Mouse (Mus musculus) lung, adult 18-20 months (tissue): ENCODE data around the gene Gm12166.
"Not testable (repeated sequence)": the region's sequence is repeated elsewhere in the genome, so short reads cannot be mapped to it uniquely, and the experiment has no call there.

Experiments
- DNase-seq, 2 experiments: peaks; one replicate each; pipeline ENCODE4 v3.0.0; 2022; ENCODE audit warnings: mixed read lengths in 2 of 2

Gene Gm12166

DNA sequence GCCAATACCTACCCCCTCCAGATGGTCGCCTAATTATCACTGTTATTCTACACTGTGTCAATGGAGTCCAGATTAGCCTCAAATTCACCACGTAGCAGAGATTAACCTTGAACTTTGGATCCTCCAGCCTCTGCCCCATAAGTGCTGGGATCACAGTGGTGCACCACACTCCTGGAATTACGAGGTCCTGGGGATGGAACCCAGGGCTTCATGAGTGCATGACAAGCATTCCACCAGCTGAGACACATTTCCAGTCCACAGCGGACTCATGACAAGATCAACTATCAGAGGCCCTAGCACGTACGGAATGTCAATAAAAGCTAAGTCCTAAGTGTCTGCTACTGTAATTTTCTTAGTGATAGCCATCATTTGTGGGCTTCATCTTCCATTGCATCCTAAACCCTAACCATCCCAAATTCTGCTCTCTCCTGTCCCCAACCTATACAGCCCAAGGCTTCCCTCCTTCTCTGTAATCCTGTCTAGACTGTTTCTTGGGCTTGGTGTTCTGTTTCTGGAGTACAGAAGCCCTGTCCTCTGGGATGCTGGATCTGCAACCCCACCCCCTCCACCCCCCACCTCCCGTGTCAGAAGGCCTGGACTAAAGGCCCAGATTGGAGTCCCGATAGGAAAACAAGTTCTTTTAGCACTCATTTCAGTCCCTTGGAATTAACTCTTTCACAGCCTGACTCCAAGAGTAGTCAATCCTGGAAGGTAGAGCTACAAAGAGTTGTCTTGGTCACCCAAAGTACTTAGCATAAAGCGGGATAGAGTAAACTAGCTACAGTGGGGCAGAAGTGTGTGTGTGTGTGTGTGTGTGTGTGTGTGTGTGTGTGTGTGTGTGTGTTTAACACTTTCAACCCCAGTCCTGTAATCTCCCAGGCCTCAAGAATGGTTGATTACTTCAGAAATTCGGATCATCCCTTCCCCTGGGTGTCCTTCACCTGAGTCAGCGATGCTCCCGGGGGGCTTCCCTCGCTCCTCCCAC is 3.1 kb upstream of the Gm12166 start:
- no peak for DNase-seq

DNA sequence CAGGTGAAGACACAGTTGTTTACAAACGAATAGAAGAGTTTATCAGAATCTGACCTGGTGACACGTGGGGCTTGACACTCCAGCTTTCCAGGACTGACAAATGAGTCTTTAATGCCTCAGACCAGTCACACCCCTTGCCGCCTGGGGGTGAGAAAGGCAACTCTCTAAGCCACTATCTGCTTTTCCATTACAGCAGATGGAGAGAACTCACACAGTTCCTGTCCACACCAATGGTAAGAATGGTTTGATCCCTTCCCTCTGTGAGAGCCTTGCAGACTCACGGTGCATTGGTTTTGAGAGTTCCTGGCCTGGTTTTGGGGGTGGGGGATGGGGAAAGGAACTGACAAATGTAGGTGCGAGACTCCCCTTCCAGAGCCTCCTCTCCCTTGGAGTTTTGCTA is 2.2 kb upstream of the Gm12166 start:
- DNase-seq: no peak

DNA sequence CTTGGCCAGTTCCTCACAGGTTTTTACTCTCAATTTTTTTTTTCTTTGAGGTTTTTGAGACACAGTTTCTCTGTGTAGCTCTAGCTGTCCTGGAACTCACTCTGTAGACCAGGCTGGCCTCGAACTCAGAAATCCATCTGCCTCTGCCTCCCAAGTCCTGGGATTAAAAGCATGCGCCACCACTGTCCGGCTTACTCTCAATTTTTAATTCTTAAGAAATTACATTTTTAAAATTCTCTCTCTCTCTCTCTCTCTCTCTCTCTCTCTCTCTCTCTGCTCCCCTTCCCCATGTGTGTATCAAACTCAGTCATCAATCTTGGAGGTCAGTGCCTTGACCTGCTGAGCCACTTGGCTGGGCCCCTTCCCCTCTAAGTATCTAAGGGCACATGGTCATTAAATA is 1.3 kb upstream of the Gm12166 start:
- DNase-seq: not testable (repeated sequence)

DNA sequence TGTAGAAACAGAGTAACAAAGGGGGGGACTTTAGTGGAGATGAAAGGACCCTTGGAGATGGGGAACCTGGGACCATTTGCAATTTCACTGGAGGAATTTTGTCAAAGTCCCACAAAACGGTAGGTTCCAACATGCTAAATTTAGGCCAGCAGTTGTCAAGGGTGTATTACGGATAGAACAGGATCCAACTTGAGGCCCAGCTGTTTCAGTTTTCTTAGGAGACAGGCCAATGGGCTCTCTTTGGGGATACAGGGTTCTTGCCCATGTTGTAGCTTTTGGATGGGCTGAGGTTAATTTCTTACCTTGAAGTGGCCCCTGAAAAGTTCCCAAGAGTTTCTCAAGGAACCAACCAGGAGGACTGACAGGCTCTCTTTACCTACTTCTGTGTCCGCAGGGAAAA is 4.9 kb downstream of the Gm12166 start:
- no peak for DNase-seq

DNA sequence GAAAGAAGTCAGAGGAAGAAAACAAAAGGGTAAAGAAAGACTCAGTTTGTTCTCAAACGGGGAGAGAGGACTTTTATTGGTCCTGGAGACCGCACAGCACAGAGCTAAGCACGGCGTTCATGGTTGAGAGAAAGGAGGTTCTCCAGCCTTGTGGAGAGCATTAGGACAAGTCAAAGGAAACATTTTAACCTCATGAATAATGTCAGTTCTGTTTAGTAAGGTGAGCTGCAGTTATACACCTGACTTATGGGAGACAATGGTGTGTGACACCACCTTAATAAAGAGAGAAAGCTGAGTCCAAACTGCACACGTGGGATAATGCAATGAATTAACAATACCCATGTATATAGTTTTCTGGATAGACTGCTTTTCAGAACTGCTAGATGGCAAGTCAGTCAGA is 7.3 kb downstream of the Gm12166 start:
- DNase-seq: no peak

DNA sequence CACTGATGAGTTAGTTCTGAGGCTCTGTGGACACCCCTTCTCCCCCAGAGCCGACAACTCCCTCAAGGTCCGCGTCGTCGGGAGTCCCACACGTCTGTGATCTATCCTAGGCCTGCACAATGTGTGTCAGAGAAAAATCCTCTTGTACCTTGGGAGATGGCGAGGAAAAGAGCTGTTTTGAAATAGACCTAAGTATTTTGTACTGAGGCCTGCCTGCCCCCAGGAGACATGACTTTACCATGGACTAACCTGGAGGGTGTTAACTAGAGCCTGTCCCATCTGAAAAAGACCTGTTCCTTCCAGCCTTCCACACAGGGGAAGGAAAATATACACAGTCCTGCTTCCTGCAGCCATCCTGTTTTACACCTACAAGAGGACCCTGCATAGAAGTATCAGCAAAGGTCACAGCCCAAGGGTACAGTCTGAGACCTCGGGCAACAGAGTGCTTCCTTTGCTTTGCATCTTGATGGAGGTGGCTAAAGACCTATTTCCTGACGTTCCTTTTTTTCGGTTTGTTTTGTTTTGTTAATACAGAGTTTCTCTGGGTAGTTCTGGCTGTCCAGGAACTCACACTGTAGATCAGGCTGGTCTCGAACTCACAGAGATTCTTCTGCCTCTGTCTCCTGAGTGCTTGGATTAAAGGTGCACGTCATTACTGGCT is 10.4 kb downstream of the Gm12166 start:
- DNase-seq: no peak

DNA sequence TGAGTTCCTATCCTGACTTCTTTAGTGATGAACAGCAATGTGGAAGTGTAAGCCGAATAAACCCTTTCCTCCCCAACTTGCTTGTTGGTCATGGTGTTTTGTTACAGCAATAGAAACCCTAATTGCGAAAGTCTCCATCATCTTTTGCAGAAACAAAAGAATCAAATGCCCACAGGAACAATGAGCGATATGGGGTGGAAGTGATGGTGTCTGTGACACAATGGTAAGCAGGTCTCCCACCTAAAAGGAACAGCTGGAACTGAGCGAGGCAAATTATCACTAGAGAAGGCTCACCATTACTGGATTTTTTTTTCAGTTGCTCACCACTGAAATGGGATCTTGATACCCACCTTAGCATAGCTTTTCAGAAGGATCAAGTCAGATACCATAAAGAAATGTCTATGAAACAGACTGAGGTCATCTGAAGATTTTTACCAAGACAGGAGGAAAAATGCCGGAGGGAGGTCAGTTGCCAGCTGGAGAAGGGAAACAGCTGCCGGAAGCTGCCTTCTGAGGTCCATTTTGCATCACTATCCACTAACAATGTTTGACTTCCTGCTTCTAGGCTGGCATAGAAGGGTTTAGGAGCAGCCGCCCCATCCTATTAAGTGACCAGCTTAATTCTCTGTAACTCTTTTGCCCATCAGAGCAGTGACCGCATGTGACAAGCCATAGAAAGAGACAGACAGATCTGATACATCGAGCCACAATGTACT is 11.1 kb downstream of the Gm12166 start:
- DNase-seq: no peak

DNA sequence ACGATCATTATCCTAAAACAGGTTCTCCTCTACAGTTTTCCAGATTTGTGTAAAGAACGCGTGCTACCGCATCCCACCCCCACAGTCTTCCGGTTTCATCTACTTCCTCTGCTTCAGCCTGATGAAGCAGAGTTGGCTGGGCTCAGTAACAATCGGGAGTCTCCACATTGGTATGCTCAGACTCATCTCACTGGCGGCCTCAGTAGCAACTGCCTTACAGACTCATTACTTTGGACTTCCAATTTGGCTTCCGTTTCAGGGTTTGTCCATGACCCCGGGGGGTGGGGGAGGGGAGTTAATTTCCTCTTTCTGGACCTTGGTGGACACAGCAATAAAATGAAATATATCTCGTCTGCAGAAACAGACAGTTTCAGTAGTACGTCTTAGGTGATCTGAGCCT is 12.8 kb downstream of the Gm12166 start:
- no peak for DNase-seq

DNA sequence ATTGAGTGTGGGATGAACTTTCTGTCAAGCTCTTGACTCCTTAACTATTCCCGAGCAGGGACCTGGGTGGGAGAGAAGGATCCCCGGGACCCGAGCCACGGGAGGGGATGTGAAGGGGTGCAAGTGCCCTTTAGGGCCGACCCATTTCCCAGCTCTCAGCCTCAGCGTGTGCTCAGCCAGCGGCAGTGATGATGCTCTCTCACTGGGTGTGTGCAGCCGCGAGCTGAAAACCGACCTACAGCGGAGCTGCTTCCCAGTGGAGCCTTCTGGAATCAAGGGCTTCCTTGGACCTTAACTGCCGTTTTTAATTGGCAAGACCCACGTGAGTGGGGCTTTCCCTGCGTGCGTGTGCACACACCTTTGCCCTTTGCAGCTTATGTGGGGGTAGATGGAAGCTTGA is 13.2 kb downstream of the Gm12166 start:
- no peak for DNase-seq

DNA sequence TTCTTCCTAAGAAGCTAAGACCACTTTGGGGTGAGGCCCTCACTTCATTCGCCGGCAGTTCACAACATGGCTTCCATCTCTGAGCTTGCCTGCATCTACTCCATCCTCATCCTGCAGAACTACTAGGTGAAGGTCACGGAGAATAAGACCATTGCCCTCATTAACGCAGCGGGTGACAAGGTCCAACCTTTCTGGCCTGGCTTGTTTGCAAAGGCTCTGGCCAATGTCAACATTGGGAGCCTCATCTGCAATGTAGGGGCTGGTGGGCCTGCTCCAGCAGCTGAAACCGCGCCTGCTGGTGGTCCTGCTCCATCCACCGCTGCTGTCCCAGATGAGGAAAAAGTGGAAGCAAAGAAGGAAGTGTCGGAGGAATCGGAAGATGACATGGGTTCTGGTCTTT is 15.7 kb downstream of the Gm12166 start:
- no peak for DNase-seq

DNA sequence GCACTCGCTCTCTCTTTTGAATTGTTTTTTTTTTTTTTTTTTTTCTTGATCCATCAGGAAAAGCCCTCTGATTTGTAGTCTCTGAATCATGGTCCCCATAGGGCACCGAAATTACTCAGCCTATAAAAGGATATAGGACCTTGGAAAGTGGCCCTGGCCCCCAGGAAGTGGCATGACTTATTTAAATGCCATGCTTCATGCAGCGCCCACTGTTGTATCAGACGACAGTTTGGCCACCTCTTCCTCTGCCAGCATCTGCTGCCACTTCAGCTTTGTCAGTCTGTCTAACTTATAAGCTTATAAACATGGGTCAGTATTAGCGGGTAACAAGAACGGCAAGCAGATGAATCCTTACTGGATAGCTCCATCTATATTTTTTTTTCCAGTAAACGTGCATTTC is 19.2 kb downstream of the Gm12166 start:
- no peak for DNase-seq

DNA sequence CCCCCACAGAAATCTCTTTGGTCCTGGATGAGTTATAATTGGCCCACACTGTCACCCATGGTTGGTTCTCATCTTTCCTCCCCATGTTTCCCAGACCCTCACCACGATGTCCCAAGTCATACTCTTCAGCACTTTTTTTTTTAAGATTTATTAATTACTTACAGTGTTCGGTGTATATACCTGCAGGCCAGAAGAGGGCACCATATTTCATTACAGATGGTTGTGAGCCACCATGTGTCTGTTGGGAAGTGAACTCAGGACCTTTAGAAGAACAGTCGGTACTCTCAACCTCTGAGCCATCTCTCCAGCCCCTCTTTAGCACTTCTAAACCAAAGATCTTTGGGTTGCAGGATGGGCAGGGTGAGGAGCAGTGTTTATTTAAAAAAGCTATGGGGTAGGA is 20.7 kb downstream of the Gm12166 start:
- DNase-seq: no peak

DNA sequence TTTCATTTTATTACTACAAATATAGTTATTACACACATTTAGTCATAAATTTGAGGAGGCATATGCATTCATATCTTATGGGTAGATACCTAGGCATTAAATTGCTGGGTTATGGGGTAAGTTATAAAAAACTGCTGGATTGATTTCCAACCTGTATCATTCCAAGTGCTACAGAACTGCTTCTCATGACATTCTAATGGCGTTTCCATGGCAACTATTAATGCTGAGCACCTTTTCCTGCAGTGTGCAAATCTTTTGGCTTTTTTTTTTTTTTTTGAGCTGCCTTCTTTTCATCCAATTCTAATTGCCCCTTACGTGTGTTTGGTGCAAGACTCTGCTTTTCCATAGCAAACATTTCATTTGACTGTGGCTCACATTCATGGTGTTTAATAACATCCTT is 22.1 kb downstream of the Gm12166 start:
- no peak for DNase-seq

DNA sequence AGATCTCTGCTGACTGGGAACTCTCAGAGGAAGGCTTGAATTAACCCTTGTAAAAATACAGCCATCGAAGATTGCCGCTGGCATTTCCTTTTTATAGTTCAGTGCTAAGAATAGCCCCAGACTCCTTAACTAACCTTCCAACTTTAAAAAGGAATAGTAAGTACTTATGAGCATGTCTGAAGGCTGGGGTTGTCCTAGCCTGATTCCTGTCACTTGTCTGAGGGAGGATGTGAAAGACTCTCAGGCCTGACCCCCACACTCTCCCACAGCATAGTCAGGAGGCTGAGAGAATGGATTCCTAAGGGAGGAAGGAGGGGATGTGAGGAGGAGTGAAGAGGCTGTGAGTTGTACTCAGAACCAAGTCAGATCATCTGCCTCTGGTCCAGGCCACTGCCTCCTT is 22.6 kb downstream of the Gm12166 start:
- no peak for DNase-seq

DNA sequence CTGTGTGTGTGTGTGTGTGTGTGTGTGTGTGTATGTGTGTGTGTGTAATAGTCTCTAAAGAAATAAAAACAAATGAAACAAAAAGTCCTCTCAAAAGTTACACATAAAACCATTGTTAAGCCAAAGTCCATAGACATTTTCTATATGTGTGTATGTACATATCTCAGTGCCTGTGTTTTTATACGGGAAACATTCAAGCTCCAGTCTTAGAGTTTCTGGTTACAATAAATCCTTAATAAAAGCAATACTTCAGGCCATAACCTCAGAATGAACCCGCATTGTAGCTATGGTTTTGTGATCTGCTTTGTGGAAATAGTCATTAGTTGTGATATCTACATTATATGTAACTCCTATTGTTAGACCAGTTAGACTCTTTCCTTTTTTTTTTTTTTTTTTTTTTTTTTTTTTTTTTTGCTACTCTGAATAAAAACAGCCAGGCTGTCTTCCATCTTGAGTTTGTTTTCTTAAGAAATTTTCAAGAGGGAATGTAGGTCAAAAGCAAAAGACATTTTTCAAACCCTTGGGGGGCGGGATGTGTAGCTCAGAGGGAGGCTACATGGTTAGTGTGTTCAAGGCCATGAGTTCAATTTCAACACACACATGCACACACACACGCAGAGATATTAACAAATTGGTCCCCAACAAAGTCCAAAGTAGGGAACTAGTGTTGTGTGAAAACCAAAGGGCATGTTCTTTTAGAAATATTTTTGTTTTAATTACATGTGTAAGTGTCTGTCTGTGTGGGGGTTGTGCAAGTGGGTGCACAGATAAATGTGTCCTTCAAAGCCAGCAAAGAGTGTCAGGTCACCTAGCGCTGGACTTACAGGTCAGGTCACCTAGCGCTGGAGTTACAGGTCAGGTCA is 23.9 kb downstream of the Gm12166 start:
- no peak for DNase-seq

DNA sequence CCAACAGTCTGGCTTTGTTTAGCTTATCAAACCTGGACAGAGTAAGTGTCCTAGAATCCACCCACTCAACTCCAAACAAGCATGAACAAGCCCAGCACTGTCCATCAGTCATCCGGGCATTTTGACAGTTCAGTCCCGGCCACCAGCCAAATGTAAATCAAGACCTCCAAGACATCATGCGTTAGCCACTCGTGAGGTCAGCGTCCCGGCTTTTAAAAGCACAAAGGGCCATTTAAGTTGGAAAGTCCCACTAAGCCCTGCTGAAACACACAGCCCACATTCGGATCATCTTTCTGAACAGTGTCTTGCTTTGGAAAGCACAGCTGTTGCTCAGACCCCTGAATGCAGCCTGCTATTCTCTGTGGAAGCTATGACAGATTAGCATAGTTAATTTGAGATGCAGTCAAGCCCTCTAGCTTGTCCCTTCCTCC is 26.1 kb downstream of the Gm12166 start:
- DNase-seq: peak; percentile 54 to 70

DNA sequence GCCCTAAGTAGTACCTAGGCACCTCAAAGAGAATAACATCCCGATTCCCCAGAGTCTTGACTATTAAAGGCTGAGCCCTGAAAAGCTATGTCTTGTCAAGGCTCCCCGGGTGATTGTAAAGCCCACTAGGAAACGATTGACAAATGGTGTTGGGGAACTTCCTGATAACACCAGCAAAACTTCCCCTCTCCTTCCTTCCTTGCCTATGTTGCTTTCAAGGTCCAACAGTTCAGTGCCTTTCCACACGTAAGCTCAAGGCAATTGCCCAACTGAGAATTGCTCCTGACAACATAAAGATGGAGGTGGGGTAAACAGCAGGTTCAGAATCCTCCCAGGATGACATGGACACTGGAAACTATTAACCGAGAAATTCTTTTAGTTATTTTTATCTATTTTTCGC is 29.1 kb downstream of the Gm12166 start:
- no peak for DNase-seq

DNA sequence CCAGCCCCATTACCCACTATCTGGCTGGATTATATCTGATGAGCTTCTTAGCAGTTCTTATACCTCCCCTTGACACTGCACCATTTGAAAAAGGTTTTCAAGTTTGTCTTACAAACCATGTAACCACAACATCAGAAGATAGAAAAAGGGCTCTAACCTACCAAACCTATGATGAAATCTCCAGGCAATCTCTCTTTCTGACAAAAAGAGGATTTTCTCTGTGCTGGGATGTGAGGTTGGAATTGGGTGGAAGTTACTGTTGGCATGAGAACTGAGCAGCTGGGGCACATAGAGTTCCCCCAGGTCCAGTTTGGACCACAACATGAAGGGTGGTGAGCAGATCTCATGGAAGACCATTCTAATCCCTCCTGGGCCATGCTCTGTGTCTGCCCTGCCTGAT is 30.3 kb downstream of the Gm12166 start:
- DNase-seq: no peak

DNA sequence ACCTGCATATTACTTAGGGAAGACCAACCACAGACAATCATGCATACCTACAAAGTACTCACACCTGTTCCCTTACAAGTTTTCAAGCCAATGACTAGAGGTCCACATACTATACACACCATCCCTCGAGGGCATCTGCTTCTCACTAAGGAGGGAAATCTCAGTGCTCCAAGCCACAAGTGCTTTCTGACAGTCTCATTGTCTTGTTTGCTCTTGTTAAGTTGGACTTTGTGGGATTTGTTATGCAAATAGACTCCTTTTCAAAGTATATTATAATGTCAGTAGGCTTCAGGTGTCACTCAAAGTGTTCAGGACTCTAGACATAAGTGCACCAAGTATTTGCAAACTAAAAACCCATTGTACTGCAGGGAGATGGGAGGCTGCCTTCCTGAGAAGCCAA is 31.9 kb downstream of the Gm12166 start:
- DNase-seq: no peak

DNA sequence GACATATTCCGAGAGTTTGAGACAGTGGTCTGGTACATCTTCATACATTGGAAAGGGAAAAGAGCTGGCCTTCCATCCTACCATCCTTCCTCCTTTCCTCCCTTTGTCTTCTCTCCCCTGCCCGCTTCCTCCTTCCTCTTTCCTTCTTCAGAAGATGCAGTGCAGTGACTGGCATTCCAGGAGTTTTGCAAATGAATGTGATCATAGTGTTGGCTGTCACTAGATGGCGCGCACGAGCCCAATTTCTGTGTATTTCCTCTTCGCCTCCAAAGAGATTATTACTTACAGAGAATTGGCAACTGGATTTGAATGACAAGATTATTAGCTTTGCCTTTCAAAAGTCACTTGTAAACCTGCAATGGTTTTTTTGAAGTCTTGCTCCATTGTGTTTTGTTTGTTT is 36.1 kb downstream of the Gm12166 start:
- peak; percentile 44 to 53 for DNase-seq
